Mouse (Mus musculus) frontal cortex, postnatal 36 days (tissue): ENCODE measurements around the gene Elp5.

Experiments used
- DNase-seq, 2 experiments: peaks; one replicate each; pipeline ENCODE4 v3.0.0; 2022; ENCODE audit warnings: low spot score in 2 of 2

The Elp5 gene

DNA sequence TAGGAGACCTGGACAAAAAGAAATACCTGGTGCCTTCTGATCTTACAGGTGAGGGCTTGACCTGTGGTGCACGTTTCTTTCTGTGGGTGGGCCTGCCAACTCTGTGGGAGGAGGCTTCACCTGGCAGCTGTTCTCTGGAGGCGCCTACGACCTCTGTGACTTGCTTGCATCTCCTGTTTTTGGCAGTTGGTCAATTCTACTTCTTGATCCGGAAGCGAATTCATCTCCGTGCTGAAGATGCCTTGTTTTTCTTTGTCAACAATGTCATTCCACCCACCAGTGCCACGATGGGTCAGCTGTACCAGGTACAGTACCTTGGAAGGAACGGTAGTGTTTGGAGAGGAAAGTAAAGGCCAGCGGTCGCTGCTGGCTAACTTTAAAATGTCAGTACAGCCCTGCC lies 10.1 kb upstream of the Elp5 start:
- DNase-seq: no peak

DNA sequence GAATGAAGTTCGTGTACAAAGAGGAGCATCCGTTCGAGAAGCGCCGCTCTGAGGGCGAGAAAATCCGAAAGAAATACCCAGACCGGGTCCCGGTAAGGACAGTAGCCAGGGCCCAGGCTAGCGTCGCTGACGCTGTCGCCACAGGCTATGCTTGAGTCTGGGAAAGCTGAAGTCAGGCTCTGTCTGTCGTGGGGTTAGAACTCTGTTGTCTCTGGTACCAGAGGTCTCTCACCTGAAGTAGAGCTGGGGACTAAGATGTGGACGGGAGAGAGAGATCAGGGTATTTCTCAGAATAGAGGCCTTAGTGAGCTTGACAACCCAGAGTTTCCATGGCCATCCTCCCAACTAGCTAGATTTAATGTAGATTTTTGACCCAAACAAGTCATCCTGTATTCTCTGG lies 9.4 kb upstream of the Elp5 start:
- DNase-seq: no peak

DNA sequence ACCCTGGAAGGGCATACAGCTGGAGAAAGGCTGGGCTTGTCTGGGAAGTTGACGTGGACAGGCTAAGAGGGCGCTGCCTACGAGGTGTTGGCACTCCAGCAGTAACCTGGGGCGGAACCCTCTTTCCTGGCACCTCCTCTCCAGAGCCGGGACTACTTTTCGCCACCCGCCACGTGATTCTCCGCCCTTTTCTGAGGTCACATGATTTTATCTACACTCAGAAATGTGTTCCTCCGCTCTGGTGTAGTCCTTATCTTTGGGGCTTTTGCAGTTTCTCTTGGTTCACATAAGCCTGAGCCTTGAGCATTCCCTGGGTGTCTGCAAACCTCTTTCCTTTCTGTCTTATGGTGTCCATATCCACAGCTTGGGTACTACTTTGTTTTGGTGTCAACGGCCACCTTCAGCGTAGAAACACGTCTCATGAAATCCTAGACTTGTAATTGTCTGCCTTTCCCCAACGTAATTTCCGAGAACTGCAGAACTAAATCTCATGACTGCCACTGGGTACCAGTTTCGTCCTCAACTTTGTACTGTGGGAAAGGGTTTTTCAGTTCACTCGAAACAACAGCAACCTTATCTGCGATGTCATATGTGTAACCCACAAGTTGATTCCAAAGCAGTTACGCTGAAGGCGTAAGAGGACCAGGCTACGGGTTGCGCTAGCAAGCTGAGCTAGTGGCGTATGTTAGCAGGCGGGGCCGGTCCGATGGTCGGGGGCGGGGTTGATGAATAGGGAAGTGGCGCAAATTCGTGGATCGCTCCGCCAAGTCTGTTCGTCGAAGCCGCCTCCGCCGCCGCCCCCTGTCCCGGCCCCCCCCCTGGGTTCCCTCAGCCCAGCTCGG lies 8.8 kb upstream of the Elp5 start, which contains the start of gene Gabarap:
Gene Gabarap, plus strand, starts transcription at position 294 of the 842 bp plus-strand sequence.
- peak; percentile 96 to 97 for DNase-seq

DNA sequence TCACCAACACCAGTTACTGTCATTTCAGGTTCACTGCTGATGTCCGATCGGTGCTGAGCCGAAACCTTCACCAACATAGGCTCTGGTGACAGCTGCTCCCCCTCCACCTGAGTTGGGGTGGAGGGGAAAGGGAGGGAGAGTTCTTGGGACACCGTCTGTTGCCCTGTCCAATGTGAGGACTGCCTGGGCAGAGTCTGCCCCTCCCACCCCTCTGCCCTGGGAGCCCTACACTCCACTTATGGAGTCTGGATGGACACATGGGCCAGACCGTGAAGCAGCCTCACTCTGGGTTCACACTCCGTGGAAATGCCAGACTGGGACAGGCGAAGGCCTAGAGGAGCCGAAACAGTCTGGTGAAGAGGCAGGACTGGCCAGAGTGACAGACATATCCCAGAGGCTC lies 7.6 kb upstream of the Elp5 start:
- DNase-seq: no peak

DNA sequence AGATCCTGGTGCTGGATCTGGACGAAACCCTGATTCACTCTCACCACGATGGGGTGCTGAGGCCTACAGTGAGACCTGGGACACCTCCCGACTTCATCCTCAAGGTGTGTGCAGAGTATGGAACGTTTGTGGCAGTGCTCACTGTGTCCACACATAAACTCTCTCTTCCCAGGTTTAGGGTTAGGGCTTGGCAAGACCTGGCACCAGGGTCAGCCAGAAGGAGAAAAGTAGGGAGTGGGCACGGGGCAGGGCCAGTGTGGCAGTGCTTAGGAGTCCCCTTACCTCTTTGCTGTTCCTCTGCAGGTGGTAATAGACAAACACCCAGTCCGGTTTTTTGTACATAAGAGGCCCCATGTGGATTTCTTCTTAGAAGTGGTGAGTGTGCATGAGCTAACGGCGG lies 2.1 kb upstream of the Elp5 start:
- no peak for DNase-seq

DNA sequence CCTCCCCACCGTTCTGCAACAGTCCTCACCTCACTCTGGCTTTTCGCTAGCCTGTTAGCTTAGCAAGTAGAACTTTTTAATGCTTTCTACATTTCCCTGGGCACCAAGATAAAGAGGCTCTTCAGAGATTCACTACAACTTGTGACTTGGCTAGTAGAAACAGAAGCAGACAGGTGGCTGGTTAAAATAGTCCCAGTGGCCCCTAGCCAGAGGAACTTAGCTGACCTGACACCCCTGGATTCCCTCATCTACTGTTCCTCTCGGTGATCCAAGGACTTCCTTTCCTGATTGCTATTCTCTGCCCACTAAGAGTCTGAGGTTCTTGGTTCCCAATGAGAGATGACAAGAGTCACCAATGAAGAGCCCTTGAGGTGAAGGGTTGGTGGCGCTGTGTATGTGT lies 1.1 kb upstream of the Elp5 start:
- DNase-seq: no peak

DNA sequence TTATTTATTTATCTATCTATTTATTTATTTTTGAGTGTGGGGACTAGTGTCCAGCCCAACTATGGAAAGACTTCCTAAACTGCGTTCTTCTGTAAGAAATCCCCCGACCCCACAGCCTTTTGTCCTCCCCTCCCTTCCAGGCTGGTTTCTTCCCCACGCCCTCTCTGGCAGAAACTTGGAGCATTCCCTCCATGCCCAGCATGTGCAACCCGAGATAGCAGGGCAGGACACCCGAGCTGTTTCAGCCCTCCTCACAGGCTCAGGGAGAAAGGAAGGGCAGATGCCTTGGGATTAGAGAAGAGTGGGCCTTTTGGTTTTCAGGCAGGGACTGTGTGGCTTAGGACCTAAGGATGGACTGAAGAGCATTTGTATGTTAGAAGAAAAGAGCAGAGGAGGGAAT lies 560 bp upstream of the Elp5 start:
- DNase-seq: no peak

DNA sequence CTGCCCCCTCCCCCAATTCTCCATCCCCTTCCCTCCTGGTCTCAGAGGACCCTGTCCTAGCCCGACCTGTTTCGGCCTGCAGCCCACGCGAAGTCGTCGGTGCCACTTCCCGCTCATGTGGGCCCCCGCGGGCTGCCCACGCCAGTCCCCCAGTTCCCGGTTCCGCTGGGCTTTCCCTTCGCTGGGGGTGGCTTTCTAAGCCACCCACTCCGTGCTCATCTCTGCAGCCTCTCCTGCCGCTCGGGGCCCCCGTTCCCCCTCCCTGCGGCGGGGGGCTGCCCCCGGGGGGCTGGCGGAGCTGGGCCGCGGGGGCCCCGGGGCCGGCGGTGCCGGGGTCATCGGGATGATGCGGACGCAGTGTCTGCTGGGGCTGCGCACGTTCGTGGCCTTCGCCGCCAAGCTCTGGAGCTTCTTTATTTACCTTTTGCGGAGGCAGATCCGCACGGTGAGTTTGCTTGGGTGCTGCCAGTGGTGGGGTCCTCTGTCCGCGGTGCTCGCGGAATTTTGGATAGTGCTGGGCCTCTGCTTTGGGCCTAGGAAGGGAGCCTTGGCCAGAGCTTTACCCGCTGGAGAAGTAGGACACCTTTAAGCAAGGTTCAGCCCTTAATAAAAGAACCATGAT lies 1.1 kb downstream of the Elp5 start, which contains the start of gene Ctdnep1:
Gene Ctdnep1, plus strand, starts transcription at position 16 of the 622 bp plus-strand sequence.
- DNase-seq: no peak

- peak; percentile 99 to 100 for DNase-seq
Observed at GRCm38 (mm10) chr11:69980196-69981140, 1.8 kb downstream of the Elp5 start.

DNA sequence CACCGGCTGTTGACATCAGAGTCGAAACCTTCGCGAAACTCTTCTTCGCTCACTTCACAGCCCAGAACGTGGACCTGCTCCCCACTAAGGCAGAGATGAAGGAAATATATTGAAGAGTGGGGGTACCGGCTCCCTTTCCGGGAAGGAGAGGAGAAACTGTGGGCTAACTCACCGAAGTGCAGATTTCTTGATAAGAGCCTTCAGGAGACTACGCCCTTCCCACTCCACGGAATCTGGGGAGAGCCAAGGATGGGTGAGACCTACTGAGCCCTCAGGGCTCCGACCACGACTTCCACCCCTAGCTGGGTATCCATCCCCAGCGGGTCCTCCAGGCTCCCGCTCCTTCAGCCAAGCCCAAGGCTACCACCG lies 2.5 kb downstream of the Elp5 start:
- DNase-seq: no peak

- no peak for DNase-seq
Observed at GRCm38 (mm10) chr11:69976271-69976670, 6.0 kb downstream of the Elp5 start.

GRCm38 (mm10) chr11:69974907-69975306 lies 7.4 kb downstream of the Elp5 start:
- DNase-seq: no peak

DNA sequence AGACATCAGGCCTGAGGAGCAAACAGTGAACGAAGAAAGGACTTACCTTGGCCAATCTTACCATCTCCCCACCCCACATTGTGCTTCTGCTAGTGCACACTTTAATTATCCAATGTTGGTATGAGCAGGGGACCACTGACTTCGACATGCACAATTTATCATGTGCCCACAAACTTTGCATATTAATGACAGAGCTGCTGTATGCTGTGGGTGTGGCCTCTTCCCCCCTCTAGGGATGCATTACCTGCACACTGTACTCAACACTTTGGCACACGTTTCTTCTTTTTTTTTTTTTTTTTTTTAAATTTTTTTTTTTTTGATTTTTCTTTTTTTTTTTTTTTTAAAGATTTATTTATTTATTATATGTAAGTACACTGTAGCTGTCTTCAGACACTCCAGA lies 11.5 kb downstream of the Elp5 start:
- no peak for DNase-seq

GRCm38 (mm10) chr11:69970222-69970621 lies 12.1 kb downstream of the Elp5 start:
- no peak for DNase-seq

- no peak for DNase-seq
Observed at GRCm38 (mm10) chr11:69968793-69969192, 13.5 kb downstream of the Elp5 start.

DNA sequence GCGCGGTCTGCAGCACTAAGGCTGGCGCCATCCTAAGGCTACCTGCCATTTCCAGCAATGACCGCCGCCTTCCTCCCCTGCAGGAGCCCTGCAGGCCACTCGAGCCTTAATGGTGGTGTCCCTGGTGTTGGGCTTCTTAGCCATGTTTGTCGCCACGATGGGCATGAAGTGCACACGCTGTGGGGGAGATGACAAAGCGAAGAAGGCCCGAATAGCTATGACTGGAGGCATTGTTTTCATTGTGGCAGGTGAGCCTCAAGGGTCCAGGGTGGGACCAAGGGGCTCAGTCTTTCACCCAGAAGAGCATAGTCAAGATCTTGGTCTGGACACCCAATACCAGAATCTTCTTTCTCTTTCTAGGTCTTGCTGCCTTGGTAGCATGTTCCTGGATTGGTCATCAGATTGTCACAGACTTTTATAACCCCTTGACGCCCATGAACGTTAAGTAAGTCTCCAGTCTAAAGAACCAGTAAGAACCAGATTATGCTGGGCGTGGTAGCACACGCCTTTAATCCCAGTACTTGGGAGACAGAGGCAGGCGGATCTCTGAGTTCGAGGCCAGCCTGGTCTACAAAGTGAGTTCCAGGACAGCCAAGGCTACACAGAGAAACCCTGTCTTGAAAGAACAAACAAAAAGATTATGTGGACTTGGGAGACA lies 15.3 kb downstream of the Elp5 start:
- no peak for DNase-seq

GRCm38 (mm10) chr11:69966006-69966859 lies 16.1 kb downstream of the Elp5 start:
- DNase-seq: no peak

- DNase-seq: no peak
Observed at GRCm38 (mm10) chr11:69965271-69966005, 16.9 kb downstream of the Elp5 start.

GRCm38 (mm10) chr11:69964650-69965270 lies 17.6 kb downstream of the Elp5 start, which contains the start of gene Cldn7:
TSS of gene Cldn7 (plus strand) at chr11:69964779.
- no peak for DNase-seq
